Mouse (Mus musculus) heart, postnatal 36 days (tissue): ENCODE measurements around the gene Slc24a3. TPM values are rescaled to one million over a fixed set of nuclear protein-coding genes. Genes with fewer than 3 reads are reported as not detected.

ENCODE experiments used
- DNase-seq, 2 experiments: peaks; one replicate each; pipeline ENCODE4 v3.0.0; 2021 to 2022
- intact Hi-C: fragments of 180-260 bp; cut with DNase I; formaldehyde crosslinking; loops from one replicate; pipeline ENCODE4 v1.15.1; 2025
- total RNA-seq, 2 experiments: library from RNA; stranded (reverse); gene quantifications; 2 replicates each; pipeline ENCODE4 v1.2.3; 2021

The Slc24a3 gene
- total RNA-seq, 2 experiments from 2014 or later = 2.8 to 3.0 TPM

DNA sequence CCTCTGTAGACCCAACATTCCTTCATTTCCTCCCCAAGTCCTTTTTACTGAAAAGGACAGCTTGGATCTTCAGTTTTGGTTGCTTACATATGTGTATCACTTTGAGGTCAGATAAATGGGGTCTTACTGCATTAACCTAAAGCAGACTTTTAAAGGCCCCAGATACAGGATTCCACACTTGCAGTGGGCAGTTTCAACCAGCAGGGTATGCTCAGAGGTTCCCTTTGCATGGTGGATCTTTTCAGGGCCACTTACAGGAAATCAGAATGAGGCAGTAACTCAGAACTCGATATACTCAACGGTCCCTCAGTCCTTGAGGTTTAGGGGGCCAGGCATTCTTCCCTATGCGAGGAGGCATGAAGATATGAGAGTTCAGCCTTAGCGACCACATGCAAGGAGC, 101.9 kb downstream of the Slc24a3 start:
- DNase-seq = no peak
- intact Hi-C loops = no loop called here

DNA sequence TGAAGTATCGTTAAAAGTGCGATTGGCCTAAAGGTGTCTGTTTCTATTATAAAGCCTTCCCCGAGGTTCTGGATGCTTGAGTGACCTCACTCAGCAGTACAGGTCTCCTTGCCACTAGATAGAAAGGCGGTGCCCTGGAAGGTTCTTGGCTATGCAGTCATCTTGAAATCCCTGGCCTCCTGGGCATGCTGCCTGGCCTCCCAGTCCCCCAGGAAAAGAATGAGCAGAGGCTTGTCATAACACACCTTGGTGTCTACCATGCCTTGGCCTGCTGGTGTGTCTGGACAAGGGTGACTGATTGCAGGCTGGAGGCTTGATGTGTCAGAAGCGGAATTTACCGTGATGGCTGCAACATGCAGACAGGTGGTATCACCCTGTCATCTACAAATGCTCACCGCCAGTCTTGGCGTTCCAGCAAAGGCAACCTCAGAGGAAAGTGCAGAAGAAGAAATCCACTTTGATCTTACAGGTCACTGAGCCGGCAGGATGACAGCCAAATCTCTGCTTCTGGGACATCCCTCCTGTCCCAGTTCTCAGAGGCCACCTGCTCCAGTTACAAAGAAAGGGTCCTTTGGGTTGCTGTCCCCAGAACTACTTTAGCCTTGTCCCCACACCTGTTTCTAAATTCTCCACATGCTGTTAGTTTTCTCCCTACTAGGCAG, 106.6 kb downstream of the Slc24a3 start:
- intact Hi-C loops = no loop called here
- no peak for DNase-seq

DNA sequence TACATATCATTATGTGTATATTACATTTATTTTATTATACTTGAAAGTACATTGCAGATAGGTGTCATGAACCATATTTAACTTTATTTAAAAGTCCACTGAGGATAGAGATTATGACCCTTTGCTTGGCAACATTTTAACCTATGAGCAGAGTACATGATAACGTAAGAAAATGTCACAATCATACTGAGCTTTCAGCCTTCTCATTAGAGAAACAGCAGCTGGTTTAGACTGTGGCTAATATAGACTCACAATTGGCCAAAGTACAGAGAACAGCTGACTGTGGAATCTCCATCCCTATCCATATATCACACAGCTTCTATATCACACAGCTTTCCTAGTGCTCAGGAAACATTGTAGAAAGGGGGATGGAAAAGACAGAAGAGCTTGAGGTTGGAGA, 111.8 kb downstream of the Slc24a3 start:
- DNase-seq = no peak
- intact Hi-C loops = no loop called here

DNA sequence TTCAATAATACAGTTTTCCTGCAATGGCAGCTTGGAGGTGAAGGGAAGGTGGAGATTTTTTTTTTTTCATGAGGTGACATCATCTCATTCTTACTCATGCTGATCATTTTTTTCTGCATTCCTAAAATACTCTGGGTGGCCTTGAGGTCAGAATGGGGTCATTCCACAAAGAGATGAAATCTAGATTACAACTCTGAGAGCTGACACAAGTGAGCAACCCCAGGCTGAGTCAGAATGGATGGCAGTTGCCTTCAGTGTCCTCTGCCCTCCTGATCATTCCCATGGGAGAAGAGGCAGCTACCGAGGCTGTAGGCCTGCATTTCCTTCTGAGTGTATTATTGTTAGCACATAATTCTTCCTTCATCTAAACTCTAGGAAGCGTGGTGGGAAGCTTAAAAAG, 116.2 kb downstream of the Slc24a3 start:
- intact Hi-C loops = no loop called here
- no peak for DNase-seq

DNA sequence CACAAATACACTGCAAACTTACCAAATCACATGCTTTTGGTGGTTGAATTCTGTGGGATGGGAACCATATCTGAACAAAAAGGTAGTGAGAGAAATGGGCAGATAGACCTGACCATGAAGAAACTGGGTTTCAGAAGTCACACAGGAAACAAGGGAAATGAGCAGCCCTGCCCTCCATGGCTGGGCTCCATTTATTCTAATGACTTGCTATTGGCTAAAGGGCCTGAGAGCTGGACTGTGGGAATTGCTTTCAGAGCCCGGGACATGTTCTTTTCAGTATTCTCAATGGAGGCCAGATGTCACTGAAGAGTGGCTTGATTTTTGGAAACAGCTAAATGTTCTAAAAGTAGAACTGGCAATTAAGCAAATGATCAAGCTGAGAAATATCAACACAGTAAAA, 120.9 kb downstream of the Slc24a3 start:
- intact Hi-C loops = no loop called here
- peak; percentile 8 to 34 for DNase-seq

DNA sequence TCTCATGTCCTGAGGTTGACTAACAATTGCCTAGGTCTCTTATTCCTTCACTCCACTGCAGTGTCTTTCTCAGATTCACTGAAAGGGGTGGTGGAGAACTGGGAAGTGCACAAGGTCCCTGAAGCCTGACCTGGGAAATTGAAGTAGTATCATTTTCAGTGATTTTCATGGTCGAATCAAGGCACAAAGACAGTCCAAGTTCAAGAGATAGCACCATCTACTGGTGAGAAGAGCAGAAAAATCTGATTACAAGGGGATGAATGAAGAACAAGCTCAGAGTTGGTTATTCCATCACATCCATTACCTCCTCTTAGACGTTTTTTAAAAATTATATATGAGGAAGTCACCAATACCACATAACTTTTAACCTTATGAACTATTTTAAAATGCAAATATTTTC, 123.9 kb downstream of the Slc24a3 start:
- intact Hi-C loops = loop anchor here (1.0 to 5.0 kb wide), 2 partner anchors 130 to 226 kb away; no protein-coding TSS in a partner anchor
- DNase-seq = no peak

DNA sequence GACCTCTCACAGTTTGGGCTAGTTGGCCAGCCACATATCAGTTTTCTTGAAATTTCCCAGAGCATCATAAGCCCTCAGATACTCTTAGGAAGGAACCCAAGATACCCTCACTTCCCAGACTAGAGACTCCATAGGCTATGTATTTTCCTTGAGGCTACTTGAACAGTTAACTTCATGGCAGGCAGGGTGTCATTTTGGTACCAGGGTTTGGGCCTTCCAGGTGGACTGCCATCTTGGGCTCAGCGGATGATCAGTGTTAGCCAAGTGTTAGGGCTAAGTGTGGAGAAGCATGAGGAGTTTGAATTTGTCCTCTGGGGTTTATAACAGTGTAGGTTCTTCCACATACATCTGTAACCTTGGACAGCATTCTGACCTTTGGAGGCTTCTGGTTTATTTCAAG, 124.6 kb downstream of the Slc24a3 start:
- intact Hi-C loops = loop anchor here (5.0 kb wide), 1 partner anchor 225 kb away; no protein-coding TSS in a partner anchor
- no peak for DNase-seq

DNA sequence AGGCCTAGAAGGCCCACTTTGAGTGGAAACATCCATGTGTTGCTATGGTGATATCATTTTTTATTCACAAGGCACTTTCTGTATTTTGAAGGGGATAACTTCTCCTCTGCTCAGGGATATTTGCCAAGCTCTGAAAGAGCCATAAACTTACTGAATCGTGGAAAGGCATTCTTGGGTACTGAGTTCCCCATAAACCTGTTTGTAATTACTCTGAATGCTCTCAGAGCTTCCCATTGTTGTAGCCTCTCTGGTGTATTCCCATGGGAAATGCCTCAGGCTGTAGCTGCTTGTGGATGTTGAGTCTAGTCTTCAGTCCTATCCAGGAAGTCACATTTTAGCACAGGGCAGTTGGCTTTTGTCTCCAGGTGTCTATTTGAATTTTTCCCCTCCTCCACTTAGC, 125.3 kb downstream of the Slc24a3 start:
- intact Hi-C loops = loop anchor here (5.0 kb wide), 1 partner anchor 224 kb away; no protein-coding TSS in a partner anchor
- no peak for DNase-seq

DNA sequence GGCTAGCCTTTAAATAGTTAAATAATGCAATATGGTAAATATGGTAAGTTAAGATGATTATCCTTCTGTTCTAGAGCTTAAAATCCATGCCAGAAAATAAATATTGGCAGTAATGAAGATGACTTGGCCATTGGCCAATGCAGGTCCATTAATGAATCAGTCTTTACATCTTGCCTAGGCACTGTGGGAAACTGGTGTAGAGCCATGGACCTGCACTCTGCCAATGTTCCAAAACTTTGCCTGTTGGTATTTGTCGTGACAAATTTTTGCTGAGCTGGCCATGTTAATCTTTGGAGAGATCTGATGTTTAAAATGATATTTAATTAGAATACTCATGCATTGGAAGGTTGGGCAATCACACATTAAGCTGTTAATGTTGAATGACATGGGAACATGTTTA, 129.4 kb downstream of the Slc24a3 start:
- intact Hi-C loops = no loop called here
- DNase-seq = no peak

DNA sequence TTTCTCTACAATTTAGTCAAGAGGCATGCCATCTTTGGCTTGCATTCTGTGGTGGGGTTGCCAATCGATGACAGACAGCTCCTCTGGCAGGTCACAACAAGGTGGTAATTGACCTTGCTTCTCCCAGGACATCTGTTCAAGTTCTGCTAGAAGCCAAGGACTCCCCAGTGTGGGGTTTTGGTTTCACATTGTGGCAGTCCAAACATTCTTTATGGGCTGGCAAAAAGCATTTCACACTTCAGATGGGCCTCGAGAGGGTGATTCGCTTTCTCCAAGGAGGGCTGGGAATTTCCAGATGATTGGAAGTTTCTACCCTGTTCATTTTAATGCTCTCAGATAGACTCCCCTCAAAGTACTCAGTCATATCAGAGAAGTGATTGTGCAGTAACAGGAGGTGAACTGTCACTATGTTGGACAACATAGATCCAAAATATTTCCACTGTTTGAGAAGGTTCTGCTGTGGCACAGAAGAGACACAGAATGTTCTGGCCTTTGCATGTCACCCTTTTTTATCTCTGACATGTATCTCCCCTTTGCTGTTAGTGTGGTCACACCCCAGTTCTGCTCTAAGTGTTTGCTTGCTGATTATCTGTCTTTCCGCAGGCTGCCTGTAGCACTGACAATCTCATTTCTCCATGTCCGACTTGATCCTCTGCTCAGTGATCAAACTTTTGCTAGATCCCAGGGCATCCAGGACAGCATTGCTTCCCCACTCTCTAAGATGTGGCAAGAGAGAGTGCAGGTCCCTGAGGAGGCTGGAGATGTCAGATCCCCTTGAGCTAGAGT, 132.6 kb downstream of the Slc24a3 start:
- intact Hi-C loops = no loop called here
- DNase-seq = no peak

DNA sequence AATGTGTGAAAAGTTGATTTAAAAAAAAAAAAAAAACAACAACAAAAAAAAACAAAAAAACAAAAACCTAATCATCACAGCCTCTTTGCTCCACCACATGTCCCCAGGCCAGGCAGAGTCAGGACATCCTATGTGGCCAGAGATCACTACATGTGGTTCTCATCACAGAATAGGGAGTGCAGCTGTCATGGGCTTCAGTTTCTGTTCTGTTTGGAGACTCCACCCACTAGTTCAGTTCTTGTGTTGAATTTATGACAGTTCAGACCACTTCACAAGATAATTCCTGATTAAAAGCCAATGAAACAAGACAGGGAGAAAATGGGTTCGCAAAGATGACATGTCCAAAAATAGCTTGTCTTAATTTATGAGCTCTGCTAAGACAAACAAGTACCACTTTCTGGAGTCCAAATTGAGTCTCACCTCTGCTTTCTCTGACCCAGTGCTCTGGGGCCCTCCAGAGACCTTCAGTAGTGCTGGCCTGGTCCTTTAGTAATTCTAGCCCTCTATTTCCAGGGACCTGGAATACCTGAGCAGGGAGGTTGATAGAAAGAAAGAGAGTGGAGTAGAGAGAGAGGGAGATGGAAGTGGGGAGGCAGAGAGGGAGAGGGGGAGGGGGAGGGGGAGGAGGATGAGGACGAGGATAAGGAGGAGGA, 139.8 kb downstream of the Slc24a3 start:
- intact Hi-C loops = no loop called here
- DNase-seq = no peak

DNA sequence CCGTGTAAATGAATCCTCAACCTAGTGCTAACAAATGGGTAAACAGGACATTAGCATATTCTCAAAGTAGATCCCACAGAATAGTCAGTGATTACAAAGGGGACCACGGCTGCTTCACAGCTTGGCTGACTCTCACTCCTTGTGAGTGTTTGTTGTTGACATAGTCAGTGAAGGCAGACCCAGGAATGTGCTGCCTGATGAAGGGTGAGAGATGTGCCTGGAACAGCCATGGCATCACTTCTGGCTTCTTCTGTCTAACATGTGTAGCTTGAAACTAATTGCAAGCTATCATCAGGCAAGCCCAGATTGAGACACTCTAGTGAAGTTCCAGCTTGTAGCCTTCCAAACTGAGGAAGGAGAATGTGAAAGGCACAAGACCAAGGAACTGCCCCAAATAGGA, 151.4 kb downstream of the Slc24a3 start:
- intact Hi-C loops = no loop called here
- no peak for DNase-seq

DNA sequence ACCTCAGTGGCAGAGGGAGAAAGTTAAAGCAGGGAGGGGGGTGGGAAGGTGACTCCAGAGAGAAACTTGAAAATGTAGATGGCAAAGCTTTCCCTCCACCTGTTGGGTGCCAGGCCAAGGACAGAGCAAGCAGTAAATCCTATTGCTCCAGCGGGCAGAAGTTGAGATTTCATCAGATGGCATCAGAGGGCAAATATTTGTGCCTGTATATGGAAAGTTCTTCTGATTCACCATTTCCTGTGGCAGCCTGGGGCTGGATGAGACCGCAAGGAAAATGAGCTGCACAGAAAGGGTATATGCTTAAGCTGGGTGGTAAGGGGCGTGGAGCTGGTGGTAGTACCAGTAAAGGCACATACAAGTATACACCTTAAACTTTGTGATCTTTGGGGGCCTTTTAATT, 153.7 kb downstream of the Slc24a3 start:
- intact Hi-C loops = no loop called here
- no peak for DNase-seq

DNA sequence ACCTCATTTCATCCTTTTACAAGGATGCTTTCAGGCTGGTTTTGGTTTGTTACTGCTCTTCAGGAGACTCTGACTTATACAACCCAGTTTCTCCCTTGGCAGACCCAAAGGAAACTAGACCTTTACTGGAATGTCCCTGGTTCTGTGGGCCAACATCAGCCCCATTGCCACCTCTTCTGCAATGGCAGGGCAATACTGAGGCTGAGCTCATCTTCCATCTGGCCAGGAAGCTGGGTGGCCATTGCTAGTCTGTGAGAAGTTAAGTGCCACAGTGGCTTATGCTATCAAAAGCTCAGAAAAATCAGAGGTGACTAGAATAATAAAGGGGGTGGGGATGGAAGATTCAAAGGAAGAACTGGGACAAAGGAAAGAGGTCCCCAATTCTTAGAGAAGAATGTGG, 154.2 kb downstream of the Slc24a3 start:
- no peak for DNase-seq
- intact Hi-C loops = no loop called here

DNA sequence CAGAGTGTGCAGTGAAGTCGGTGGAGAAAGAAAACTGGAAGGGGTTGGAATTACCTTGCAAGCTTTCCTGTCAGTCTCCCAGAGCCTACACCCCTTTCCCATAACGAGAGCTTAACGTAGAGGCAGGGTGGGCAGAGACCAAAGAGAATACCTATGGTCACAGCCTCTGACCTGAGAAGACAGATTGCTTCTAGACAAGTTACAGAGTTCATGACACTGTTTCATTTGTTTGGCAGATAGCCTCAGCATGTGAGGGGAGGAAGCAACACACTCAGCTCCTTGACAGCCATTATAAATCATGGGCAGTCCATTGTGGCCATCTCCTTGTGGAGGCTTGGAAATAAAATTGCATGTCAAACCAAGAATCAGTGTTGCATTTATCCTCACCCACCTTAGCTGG, 156.9 kb downstream of the Slc24a3 start:
- DNase-seq = no peak
- intact Hi-C loops = no loop called here

DNA sequence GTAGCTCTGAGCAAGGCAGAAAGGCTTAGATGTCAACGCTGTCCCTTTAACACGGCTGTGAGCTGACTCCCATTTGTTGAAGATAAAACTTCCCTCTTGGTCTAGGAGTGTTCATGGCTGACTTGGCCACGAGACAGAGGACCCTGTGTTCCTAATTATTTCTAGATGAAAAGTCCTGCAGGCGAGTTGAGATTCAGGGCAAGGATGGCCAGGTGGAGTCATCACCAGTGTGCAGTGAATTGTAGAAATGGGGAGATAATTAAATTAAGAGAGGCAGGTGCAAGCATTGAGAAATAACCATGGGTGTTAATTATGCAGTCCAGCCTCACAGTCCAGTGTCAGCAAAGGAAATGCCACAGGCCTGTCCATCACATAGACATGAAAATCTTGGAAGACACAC, 158.3 kb downstream of the Slc24a3 start:
- intact Hi-C loops = no loop called here
- DNase-seq = no peak

DNA sequence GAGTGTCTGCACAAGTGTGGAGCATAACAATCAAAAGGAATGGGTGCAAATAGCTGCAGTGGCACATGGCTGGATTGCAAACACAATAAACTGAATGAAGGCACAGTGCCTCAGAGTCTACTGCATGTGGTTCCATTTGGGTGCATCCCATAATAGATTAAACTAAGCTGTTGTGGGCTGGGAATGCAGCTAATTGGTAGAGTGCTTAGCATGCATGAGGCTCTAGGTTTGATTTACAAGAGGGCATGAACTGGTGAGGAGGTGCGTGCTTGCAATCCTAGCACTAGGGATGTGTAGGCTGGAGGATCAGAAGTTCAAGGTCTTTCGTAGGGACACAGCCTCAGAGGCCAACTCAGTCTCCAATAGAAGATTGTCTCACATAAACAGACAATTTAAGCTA, 159.0 kb downstream of the Slc24a3 start:
- DNase-seq = no peak
- intact Hi-C loops = no loop called here

DNA sequence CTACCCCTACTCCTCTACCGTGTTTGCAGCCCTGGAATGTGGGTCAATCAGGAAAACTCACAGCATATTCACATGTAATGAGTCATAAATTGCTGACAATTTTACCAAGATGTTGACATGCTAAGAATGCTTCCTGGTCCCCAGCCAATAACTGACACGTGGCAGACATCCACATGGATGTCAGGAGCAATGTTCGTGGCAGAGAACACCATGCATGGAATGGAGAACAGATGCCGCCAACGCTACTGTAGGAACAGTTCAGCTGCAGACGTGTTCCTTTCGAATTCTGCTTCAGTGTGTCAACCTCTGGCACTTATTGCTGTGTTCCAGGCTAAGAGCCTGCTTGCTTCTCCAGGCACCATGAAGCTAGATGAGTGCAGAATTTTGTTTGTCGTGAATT, 162.2 kb downstream of the Slc24a3 start:
- intact Hi-C loops = no loop called here
- DNase-seq = peak; percentile 25 to 38

DNA sequence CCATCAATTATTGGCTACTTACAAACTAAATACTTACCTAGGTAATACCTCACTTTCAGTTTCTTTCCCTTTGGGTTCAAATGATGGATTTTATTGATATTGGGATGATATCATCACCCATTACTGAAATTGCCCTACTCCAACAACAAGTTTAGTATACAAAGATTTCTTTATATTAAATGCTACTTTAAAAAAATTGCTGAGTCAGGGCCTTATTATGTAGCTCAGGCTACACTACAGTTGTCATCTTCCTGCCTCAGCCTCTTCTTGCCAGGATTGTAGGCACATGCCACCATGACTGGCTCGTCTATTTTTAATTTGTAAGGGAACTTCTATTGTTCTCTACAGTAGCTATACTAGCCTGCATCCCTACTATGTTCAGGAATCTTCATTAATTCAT, 164.0 kb downstream of the Slc24a3 start:
- DNase-seq = no peak
- intact Hi-C loops = no loop called here

DNA sequence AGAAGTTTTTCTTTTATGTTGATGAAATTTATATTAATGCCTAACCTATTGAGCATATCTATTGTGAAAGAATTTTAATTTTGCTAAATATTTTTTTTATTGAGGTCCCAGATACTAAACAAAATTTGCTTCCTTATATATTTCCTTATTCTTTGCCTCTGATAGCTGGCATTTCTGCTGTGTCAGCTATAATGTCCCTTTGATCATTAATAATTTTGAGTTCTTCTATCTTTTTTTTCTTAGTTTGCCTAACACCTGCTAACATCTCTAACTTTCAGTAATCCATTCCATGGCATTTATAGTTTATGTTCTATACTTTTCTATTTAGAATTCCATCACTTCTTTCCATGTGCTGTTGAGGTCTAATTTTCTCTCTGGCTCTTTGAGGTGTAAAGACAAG, 165.9 kb downstream of the Slc24a3 start:
- DNase-seq = no peak
- intact Hi-C loops = no loop called here

DNA sequence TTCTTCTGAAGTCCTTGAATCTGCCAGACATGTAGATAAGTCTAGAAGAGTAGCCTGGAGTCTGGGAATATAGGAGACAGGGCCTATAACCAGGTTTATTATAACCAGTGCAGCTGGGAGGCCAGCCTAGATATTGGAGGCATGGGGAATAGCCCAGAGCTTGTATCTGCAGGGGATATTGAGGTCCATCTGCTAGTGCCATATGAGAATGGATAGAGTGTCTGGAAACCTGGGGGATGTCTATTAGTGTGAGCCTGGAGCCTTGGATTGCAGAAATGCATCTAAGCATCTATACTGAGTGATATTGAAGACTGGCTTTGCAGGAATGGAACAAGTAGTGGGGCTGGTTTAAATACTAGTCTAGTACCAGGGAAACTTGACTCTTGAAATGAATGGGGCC, 168.9 kb downstream of the Slc24a3 start:
- intact Hi-C loops = no loop called here
- DNase-seq = no peak

DNA sequence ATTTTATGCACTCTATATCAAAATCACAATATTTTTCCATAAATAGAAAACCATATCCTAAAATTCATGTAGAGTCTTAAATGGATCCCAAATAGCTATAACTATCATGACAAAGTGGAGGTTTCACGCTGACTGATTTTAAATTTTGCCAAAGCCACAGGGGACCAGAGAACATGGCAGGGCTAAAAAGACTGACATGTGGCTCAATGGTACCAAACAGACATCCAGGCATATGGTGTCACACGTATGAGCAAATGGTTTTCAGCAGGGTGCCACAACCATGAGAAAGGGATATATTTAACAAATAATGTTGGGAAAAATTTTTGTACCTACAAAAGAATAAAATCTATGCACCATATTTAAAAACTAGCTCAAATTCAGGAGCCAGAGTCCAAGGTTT, 173.3 kb downstream of the Slc24a3 start:
- DNase-seq = no peak
- intact Hi-C loops = no loop called here
